8 mouse cellular contexts compared by ENCODE assay signal in genomic region chr5:33018189-33018560, GRCm38 (mm10). TPM values are rescaled to one million over a fixed set of nuclear protein-coding genes. Genes with fewer than 3 reads are reported as not detected.
DNase-seq lines count a peak whose midpoint lies in the region; ATAC-seq and TF ChIP-seq lines count a peak whose summit lies in the region.

No protein-coding gene starts in this region.

- H3K9me3 ChIP-seq in embryonic facial prominence, embryonic 12.5 days = no peaks in the 10 kb centered on the region
- no peaks in the 10 kb centered on the region for H3K9me3 ChIP-seq in limb, embryonic 10.5 days (replicated peaks)
- no peaks in the 10 kb centered on the region for H3K9me3 ChIP-seq in neural tube, embryonic 15.5 days (replicated peaks)

- ATAC-seq in embryonic facial prominence, embryonic 12.5 days (ENCODE audit: insufficient number of reproducible peaks, insufficient read depth, low FRiP score, low TSS enrichment) = peak; percentile 30
- peak; percentile 59; the same call in 1 of the 2 replicates for ATAC-seq in neural tube, embryonic 15.5 days (ENCODE audit: low FRiP score)
- no peak for ATAC-seq in monocyte, adult 5-6 weeks (replicated peaks; ENCODE audit: insufficient number of reproducible peaks, low FRiP score, low TSS enrichment, poor library complexity, severe bottlenecking)

- 4% methylated on average over 15 of the region's 15 CpGs for WGBS in embryonic facial prominence, embryonic 12.5 days
- WGBS in limb, embryonic 10.5 days = 5% methylated on average over 15 of the region's 15 CpGs
- 3% methylated on average over 15 of the region's 15 CpGs for WGBS in neural tube, embryonic 15.5 days

- peak overlapping the region; percentile 80 for H3K4me2 ChIP-seq in embryonic facial prominence, embryonic 12.5 days (replicated peaks)
- H3K4me2 ChIP-seq in neural tube, embryonic 15.5 days = peak overlapping the region; percentile 68

- H3K27me3 ChIP-seq in embryonic facial prominence, embryonic 12.5 days = no peaks in the 10 kb centered on the region
- H3K27me3 ChIP-seq in limb, embryonic 10.5 days (ENCODE audit: low read depth, poor library complexity, severe bottlenecking) = no peaks in the 10 kb centered on the region
- no peaks in the 10 kb centered on the region for H3K27me3 ChIP-seq in neural tube, embryonic 15.5 days (replicated peaks)

- intact Hi-C loops in left cerebral cortex, adult 2 months (cut with DNase I) = loop anchor here (1.0 to 2.0 kb wide), 2 partner anchors 28 to 67 kb away; no protein-coding TSS in a partner anchor

- no peak for DNase-seq in left cerebral cortex, adult 2 months (ENCODE audit: extremely low spot score in 1 of 2, low spot score in 2 of 2)
- DNase-seq in left cerebral cortex, adult 9 months (ENCODE audit: low spot score in 2 of 2) = no peak
- DNase-seq in limb, embryonic 10.5 days (ENCODE audit: low spot score) = no peak
- no peak for DNase-seq in Muller cell, postnatal 12 days (ENCODE audit: inconsistent ontology term)
- no peak for DNase-seq in B cell, adult 2 months

- H3K4me1 ChIP-seq in embryonic facial prominence, embryonic 12.5 days = peaks cover 20% of the 10 kb centered on the region
- H3K4me1 ChIP-seq in limb, embryonic 10.5 days = peaks cover 21% of the 10 kb centered on the region
- H3K4me1 ChIP-seq in neural tube, embryonic 15.5 days = peaks cover 42% of the 10 kb centered on the region

- TF ChIP-seq CTCF in left cerebral cortex, adult 2 months (IDR thresholded peaks at IDR 0.05) = no peak

- H3K4me3 ChIP-seq in left cerebral cortex, adult 2 months = peak overlapping the region; percentile 66
- peak overlapping the region; percentile 78 for H3K4me3 ChIP-seq in embryonic facial prominence, embryonic 12.5 days
- peak overlapping the region; percentile 86 for H3K4me3 ChIP-seq in limb, embryonic 10.5 days
- peak overlapping the region; percentile 72 for H3K4me3 ChIP-seq in neural tube, embryonic 15.5 days (replicated peaks)

- 0 out of 2 replicates have a peak, but pooled peaks cover 3% of the 10 kb centered on the region for H3K36me3 ChIP-seq in embryonic facial prominence, embryonic 12.5 days
- H3K36me3 ChIP-seq in limb, embryonic 10.5 days = peaks cover 23% of the 10 kb centered on the region
- 0 out of 2 replicates have a peak, but pooled peaks cover 3% of the 10 kb centered on the region for H3K36me3 ChIP-seq in neural tube, embryonic 15.5 days

- H3K9ac ChIP-seq in embryonic facial prominence, embryonic 12.5 days = peak overlapping the region; percentile 92
- H3K9ac ChIP-seq in neural tube, embryonic 15.5 days (replicated peaks) = peak overlapping the region; percentile 79

- peak overlapping the region; percentile 100 for H3K27ac ChIP-seq in left cerebral cortex, adult 2 months
- peak overlapping the region; percentile 100 for H3K27ac ChIP-seq in embryonic facial prominence, embryonic 12.5 days
- H3K27ac ChIP-seq in limb, embryonic 10.5 days = peak overlapping the region; percentile 99
- H3K27ac ChIP-seq in neural tube, embryonic 15.5 days (replicated peaks) = peak overlapping the region; percentile 99

RNA-seq across cellular contexts. Expression of gene Ywhah, which starts 0.4 kb away (rescaled TPM):
- total RNA-seq in left cerebral cortex, adult 2 months (2021) = 1,000 to 10,000 TPM; 1,061 to 1,220 TPM
- 397 and 405 TPM in 2 replicates for polyA plus RNA-seq in embryonic facial prominence, embryonic 12.5 days (2016; fragmentation: Nextera tagmentation; extraction: Ambion mirVana)
- 387 and 397 TPM in 2 replicates for polyA plus RNA-seq in limb, embryonic 10.5 days (2016; fragmentation: Nextera tagmentation; extraction: Ambion mirVana)
- 862 and 927 TPM in 2 replicates for polyA plus RNA-seq in neural tube, embryonic 15.5 days (2015; fragmentation: Nextera tagmentation; extraction: Ambion mirVana)
- total RNA-seq in monocyte, adult 5-6 weeks (2017) = 137 to 272 TPM (median 186 TPM) in 3 replicates
